Mouse (Mus musculus) T-cell, adult 2 months (primary cell): Measurements from ENCODE around the gene Zfp143.

Source experiments
- DNase-seq: peaks from one replicate; pipeline ENCODE4 v3.0.0; 2022; ENCODE audit warnings: low spot score

Gene Zfp143

DNA sequence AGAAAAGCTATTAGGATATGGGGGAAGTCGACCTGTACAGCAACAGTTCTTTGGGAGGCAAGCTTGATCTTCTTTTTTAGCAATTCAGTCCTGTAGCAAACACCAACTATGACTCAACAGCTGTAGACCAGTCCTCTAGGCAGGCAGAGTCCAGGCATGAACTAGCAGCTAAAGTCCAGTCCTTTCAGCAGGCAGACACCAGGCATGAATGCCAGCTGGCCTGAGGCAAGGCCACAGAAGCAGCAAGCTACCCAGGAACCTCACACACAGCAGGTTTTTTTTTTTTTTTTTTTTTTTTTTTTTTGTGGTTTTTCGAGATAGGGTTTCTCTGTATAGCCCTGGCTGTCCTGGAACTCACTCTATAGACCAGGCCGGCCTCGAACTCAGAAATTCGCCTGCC lies 73.0 kb downstream of the Zfp143 start:
- DNase-seq: no peak

DNA sequence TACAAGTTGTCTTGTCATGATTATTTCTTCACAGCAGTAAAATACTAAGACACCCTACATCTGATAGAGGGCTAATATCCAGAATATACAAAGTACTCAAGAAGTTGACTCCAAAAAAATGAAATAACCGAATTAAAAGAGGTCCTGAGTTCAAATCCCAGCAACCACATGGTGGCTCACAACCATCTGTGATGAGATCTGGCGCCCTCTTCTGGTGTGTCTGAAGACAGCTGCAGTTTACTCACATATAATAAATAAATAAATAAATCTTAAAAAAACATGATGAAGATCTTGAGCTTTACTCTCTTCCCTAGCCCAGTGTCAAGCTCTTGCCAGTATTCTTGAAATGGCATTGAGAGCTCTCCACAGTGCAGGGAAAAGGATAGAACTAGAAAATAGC lies 77.5 kb downstream of the Zfp143 start:
- DNase-seq: no peak

DNA sequence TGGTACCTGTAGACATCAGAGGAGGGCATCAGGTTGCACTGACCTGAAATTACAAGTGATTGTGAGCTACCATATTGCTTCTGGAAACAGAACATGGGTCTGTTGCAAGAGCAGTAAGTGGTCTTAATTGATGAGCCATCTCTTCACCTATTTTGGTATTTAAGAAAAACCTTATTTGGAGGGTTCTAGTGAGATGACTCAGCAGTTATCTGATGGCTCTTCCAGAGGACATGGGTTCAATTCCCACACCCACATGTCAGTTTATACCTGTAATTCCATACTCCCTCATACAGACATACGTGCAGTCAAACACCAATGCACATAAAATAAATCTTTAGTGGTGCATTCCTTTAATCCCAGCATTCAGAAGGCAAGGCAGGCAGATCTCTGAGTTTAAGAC lies 82.8 kb downstream of the Zfp143 start:
- no peak for DNase-seq
